Mouse (Mus musculus): ENCODE data around the gene Cdh1. TPM values are rescaled to one million over a fixed set of nuclear protein-coding genes. Genes with fewer than 3 reads are reported as not detected.
"Not testable (repeated sequence)": the region's sequence is repeated elsewhere in the genome, so short reads cannot be mapped to it uniquely, and the experiment has no call there.

The Cdh1 gene
- polyA plus RNA-seq, 1 experiment from 2014 or later, result 28.8 TPM

DNA sequence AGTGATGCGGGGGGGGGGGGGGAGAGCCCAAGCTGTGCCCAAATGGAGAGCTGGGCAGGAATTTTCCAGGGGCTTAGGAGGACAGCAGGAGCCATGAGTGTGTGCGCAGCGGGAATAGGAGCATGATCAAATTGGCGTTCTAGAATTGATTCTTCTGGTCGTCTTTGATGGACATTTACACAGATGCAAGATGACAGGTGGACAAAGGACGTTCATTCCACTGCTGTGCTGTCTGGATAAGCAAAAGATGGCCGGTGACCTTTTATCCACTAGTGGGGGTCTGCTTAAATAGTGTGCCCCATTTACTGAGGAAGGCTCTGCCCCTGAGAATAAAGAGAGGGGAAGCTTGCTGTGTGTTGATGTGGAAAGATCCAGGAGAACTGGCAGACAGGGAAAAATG lies 34.1 kb upstream of the Cdh1 start:
- TF ChIP-seq EP300 (IDR thresholded peaks at IDR 0.05; ENCODE audit: low read depth) (no peak), CTCF (IDR thresholded peaks at IDR 0.05; ENCODE audit: low read depth) (no peak)
- no peaks in the 10 kb centered on the region for H3K9me3 ChIP-seq (ENCODE audit: low read length)
- no peak overlapping the region for H3K4me3 ChIP-seq (ENCODE audit: low read depth, low read length)
- H3K4me1 ChIP-seq (ENCODE audit: insufficient read depth), result peaks cover 9% of the 10 kb centered on the region; the same call in 1 of the 2 replicates
- DNase-seq (no peak), ATAC-seq (no peak)
- H3K27me3 ChIP-seq (ENCODE audit: insufficient read depth, low read length), result no peaks in the 10 kb centered on the region
- H3K4me2 ChIP-seq (ENCODE audit: low read depth, low read length), result no peak overlapping the region
- H3K9ac ChIP-seq (replicated peaks), result no peak overlapping the region
- H3K27ac ChIP-seq (ENCODE audit: low read depth), result no peak overlapping the region
- 74% methylated on average over 7 of the region's 7 CpGs for WGBS (ENCODE audit: insufficient replicate concordance)
- no peaks in the 10 kb centered on the region for H3K36me3 ChIP-seq (replicated peaks; ENCODE audit: insufficient read depth, low read length)

DNA sequence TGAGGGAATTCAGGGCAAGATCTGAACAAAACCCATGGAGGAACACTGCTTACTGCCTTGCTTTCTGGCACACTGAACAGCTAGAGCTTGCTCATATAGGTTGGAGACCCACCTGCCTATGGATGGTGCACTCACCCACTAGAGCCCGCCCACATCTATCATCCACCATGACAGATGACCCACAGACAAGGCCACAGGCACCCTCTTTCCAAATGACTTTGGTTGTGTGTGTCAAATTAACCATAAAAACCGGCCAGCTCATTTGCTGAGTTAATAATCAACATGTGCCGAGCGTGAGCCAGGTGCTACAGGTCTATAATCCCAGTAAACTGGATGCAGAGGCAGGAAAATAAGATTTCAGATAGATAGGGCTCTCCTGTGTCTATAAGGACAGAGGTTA lies 32.8 kb upstream of the Cdh1 start:
- Histone ChIP-seq H3K4me1 (ENCODE audit: insufficient read depth) (peaks cover 16% of the 10 kb centered on the region), H3K27ac (ENCODE audit: low read depth) (no peak overlapping the region), H3K4me2 (ENCODE audit: low read depth, low read length) (no peak overlapping the region), H3K27me3 (ENCODE audit: insufficient read depth, low read length) (no peaks in the 10 kb centered on the region), H3K9ac (replicated peaks) (no peak overlapping the region), H3K36me3 (replicated peaks; ENCODE audit: insufficient read depth, low read length) (no peaks in the 10 kb centered on the region), H3K4me3 (ENCODE audit: low read depth, low read length) (no peak overlapping the region), H3K9me3 (ENCODE audit: low read length) (no peaks in the 10 kb centered on the region)
- no peak for TF ChIP-seq EP300 (IDR thresholded peaks at IDR 0.05; ENCODE audit: low read depth)
- 67% methylated on average over 4 of the region's 4 CpGs for WGBS (ENCODE audit: insufficient replicate concordance)
- DNase-seq (no peak), ATAC-seq (no peak)

DNA sequence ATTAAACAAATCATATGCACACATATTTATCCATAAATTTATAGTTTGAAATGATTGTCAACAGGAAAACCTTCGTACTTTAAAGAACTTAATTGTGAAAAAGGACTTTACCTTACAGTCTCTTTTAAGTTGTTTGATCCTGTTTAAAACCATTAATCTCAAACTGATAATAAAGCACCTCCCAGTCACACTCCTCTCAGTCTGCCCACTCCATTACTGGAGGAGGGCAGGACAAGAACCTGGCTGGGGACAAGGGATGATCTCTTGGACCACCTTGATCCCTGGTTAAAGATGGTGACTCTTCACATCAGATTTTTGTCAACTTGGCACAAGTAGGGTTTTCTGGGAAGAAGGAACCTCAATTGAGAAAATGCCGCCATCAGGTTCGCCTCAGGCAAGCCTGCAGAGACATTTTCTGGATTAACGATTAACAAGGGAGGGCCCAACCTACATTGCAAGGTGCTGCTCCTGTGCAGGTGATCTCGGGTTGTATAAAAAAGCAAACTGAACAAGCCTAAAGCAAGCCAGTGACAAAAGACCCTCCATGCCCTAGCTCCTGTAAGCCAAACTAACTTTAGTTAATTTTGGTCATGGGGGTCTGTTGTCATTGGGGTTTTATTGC lies 31.5 kb upstream of the Cdh1 start:
- Histone ChIP-seq H3K36me3 (replicated peaks; ENCODE audit: insufficient read depth, low read length) (no peaks in the 10 kb centered on the region), H3K27me3 (ENCODE audit: insufficient read depth, low read length) (no peaks in the 10 kb centered on the region), H3K9ac (replicated peaks) (no peak overlapping the region), H3K4me2 (ENCODE audit: low read depth, low read length) (no peak overlapping the region), H3K27ac (ENCODE audit: low read depth) (no peak overlapping the region), H3K4me3 (ENCODE audit: low read depth, low read length) (no peak overlapping the region), H3K9me3 (ENCODE audit: low read length) (no peaks in the 10 kb centered on the region), H3K4me1 (ENCODE audit: insufficient read depth) (peaks cover 18% of the 10 kb centered on the region)
- no peak for DNase-seq
- ATAC-seq, result no peak
- 52% methylated on average over 5 of the region's 5 CpGs for WGBS (ENCODE audit: insufficient replicate concordance)
- TF ChIP-seq CTCF (IDR thresholded peaks at IDR 0.05; ENCODE audit: low read depth) (no peak), EP300 (IDR thresholded peaks at IDR 0.05; ENCODE audit: low read depth) (no peak)

DNA sequence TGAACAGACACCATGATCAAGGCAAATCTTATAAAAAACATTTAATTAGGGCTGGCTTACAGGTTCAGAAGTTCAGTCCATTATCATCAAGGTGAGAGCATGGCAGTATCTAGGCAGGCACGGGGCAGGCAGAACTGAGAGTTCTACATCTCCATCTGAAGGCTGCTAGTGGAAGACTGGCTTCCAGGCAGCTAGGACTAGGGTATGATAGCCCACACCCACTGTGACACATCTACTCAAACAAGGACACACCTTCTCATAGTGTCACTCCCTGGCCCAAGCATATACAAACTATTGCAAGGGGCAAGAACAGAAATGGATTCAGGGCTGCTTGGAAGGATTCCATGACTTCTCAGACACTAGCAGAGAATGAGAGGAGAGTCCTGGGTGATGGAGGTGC lies 31.0 kb upstream of the Cdh1 start:
- H3K27ac ChIP-seq (ENCODE audit: low read depth); H3K27me3 ChIP-seq (ENCODE audit: insufficient read depth, low read length); H3K9ac ChIP-seq (replicated peaks); H3K9me3 ChIP-seq (ENCODE audit: low read length); H3K4me3 ChIP-seq (ENCODE audit: low read depth, low read length); ATAC-seq; H3K36me3 ChIP-seq (replicated peaks; ENCODE audit: insufficient read depth, low read length); H3K4me2 ChIP-seq (ENCODE audit: low read depth, low read length); DNase-seq: not testable (repeated sequence)
- WGBS (ENCODE audit: insufficient replicate concordance), result 55% methylated on average over 1 of the region's 1 CpGs
- H3K4me1 ChIP-seq (ENCODE audit: insufficient read depth), result peaks cover 23% of the 10 kb centered on the region

DNA sequence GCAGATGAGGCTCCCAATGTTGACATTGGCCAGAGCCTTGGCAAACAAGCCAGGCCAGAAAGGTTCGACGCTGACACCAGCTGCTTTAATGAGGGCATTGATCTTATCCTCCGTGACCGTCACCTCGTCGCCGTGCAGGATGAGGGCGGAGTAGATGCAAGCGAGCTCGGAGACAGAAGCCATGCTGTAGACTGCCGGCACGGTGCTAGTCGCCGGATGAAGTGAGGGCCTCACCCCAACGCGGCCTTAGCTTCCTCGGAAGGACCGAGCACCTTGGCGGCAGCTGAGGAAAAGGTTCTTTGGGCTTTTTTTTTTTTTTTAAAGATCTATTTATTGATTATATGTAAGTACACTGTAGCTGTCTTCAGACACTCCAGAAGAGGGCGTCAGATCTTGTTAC lies 30.0 kb upstream of the Cdh1 start, which contains the start of gene Gm10073:
Gm10073 (minus strand) TSS at position 294 of the 400 bp plus-strand sequence.
- DNase-seq; H3K4me2 ChIP-seq (ENCODE audit: low read depth, low read length); H3K27me3 ChIP-seq (ENCODE audit: insufficient read depth, low read length); H3K27ac ChIP-seq (ENCODE audit: low read depth); H3K4me3 ChIP-seq (ENCODE audit: low read depth, low read length); H3K36me3 ChIP-seq (replicated peaks; ENCODE audit: insufficient read depth, low read length); H3K9ac ChIP-seq (replicated peaks); H3K9me3 ChIP-seq (ENCODE audit: low read length): not testable (repeated sequence)
- peaks cover 26% of the 10 kb centered on the region for H3K4me1 ChIP-seq (ENCODE audit: insufficient read depth)
- peak; percentile 47; the same call in 1 of the 2 replicates for ATAC-seq
- WGBS (ENCODE audit: insufficient replicate concordance), result 36% methylated on average over 20 of the region's 20 CpGs

DNA sequence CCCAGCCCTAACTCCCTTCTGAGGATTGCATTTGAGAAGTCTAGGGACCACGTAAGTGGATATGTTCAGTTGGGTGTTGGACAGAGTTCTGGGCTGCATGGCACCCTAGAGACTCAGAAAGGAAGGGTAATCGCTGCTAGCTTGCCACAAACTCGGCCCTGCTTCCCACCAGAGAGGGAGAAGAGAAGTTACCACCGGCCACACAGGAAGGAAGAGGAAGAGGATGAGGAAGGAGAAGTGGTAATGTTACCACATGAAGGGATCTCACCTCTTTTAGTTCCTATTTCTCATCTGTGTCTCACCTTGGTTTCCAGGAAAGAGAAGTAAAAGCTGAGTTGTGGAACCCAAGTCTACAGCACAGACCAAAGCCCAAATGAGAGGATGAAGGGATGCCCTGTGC lies 28.9 kb upstream of the Cdh1 start:
- TF ChIP-seq CTCF (IDR thresholded peaks at IDR 0.05; ENCODE audit: low read depth) (no peak), EP300 (IDR thresholded peaks at IDR 0.05; ENCODE audit: low read depth) (no peak)
- no peak overlapping the region for H3K27ac ChIP-seq (ENCODE audit: low read depth)
- H3K9ac ChIP-seq (replicated peaks), result no peak overlapping the region
- no peaks in the 10 kb centered on the region for H3K9me3 ChIP-seq (ENCODE audit: low read length)
- no peak for DNase-seq
- no peak for ATAC-seq
- H3K27me3 ChIP-seq (ENCODE audit: insufficient read depth, low read length), result no peaks in the 10 kb centered on the region
- no peaks in the 10 kb centered on the region for H3K36me3 ChIP-seq (replicated peaks; ENCODE audit: insufficient read depth, low read length)
- no peak overlapping the region for H3K4me3 ChIP-seq (ENCODE audit: low read depth, low read length)
- 54% methylated on average over 4 of the region's 4 CpGs for WGBS (ENCODE audit: insufficient replicate concordance)
- peaks cover 26% of the 10 kb centered on the region for H3K4me1 ChIP-seq (ENCODE audit: insufficient read depth)
- H3K4me2 ChIP-seq (ENCODE audit: low read depth, low read length), result no peak overlapping the region
